Mouse (Mus musculus) v-Abl transformed pro-B cells (cell line): ENCODE results near the gene Plscr2.

Source experiments
- in situ Hi-C, 2 experiments: fragments of 400-800 bp; cut with MboI; formaldehyde crosslinking; loops; one replicate each; pipeline ENCODE4 v1.15.1; 2025; ENCODE audit not compliant: unreplicated experiment in 2 of 2

Gene Plscr2

GRCm38 (mm10) chr9:92337063-92337462 is 61.7 kb downstream of the Plscr2 start:
- in situ Hi-C loops: no loop called here

- in situ Hi-C loops: no loop called here
Measured at GRCm38 (mm10) chr9:92337661-92338060, 62.3 kb downstream of the Plscr2 start.

GRCm38 (mm10) chr9:92338954-92339353 is 63.6 kb downstream of the Plscr2 start:
- in situ Hi-C loops: no loop called here
